Mouse (Mus musculus) megakaryocyte, embryonic 14.5 days (primary cell): Measurements from ENCODE around the gene Ptk7.

ENCODE experiments used
- FLI1 ChIP-seq: IDR thresholded peaks from 2 replicates; pipeline ENCODE4 v1.6.1; 2012; ENCODE audit warnings: low read length, inconsistent platforms, mixed read lengths
- GATA1 ChIP-seq: IDR thresholded peaks from 3 replicates; pipeline ENCODE4 v1.6.1; 2012; ENCODE audit warnings: mixed read lengths, low read length, inconsistent platforms, borderline replicate concordance

DNA sequence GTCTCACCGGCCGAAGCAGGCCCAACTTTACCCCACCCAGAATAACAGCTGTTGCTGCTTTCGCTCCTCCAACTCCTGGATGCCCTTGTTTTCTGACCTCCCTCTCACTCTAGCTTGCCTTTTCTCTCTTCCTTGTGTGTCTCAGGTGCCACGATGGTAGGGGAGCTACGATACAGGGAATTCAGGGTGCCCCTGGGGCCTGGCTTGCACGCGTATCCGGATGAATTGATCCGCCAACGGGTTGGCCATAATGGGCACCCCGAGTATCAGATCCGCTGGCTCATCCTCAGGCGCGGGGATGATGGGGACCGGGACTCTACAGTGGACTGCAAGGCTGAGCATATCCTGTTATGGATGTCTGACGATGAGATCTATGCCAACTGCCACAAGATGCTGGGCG, 22.0 kb upstream of the Ptk7 start:
- TF ChIP-seq GATA1 = no peak
- TF ChIP-seq FLI1 = no peak
